Mouse (Mus musculus) neutrophil, adult 5-6 weeks (primary cell): Measurements from ENCODE around the gene Olfr875. TPM values are rescaled to one million over a fixed set of nuclear protein-coding genes. Genes with fewer than 3 reads are reported as not detected.
"Not testable (repeated sequence)": the region's sequence is repeated elsewhere in the genome, so short reads cannot be mapped to it uniquely, and the experiment has no call there.

Experiments
- ATAC-seq: fragments of 151-379, 151-347 bp; 2 replicates; pipeline ENCODE4 v1.8.0; 2017; ENCODE audit warnings: mild to moderate bottlenecking, moderate TSS enrichment; ENCODE audit not compliant: insufficient number of reproducible peaks, poor library complexity, low FRiP score, severe bottlenecking; ENCODE audit errors: extremely low read depth
- total RNA-seq: library from RNA; stranded (forward); fragments of 200-1000 nt; gene quantifications from 2 replicates; pipeline ENCODE4 v1.2.3, GENCODE M21; 2017

Gene Olfr875
- not detected in 2 replicates for total RNA-seq

DNA sequence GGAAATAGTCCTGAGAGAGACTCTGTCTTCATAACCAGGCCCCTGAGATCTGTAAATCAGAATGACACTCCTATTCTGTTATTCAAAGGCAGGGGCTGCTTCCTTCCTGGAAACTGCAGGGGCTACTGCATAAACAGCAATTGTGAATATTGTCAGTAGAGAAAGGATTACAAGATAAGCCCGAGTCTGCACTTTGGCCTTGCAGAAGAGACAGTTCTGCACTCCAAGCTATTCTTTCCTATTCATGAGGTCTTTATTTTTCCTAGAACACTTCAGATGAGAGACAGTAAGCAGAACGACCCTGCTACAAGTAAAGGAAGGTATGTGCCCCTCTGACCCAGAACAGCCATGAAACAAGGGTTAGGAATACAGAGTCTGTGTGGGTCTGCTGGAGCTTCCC is at the start of gene Olfr875:
Gene Olfr875, plus strand, starts transcription at position 99 of the 400 bp plus-strand sequence.
- ATAC-seq = no peak

DNA sequence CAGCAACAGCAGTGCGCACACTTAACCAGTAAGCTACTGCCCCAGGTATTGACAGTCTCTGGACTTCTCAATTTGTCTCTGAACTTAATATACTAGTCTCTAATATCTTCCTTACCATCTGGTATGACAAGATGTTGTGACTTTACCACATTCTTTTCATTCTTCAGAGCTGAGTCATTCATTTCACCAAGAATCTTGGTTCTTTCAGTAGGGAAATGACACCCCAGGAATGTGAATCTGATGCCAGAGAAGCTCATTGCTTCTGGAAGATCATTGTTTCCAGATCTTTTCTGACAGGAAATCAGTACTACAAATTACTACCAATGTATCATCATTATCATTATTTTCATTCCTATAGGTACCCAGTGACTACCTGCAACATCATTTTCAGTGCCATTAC is 37.3 kb upstream of the Olfr875 start:
- ATAC-seq = no peak

DNA sequence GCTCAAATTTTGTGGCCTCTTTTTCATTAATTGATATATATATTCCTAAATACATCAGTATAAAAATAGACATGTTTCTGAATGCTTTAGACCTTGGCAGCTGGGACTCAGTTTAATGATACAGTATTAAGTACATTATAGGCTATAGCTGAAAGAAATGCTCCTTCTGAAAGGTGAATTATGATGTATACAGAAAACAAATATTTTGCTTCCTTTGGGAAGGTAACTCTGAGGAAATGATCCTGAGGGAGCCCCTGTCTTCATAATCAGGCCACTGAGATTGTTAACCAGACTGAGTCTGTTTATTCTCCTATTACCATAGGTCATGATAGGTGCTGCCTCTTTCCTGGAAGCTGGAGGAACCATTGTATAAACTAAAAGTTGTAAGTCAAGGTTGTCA is 26.9 kb upstream of the Olfr875 start, which contains the start of gene Olfr874:
Gene Olfr874, plus strand, starts transcription at position 301 of the 400 bp plus-strand sequence.
- no peak for ATAC-seq

GRCm38 (mm10) chr9:37750319-37751075 is 21.2 kb upstream of the Olfr875 start:
- no peak for ATAC-seq

GRCm38 (mm10) chr9:37751467-37751866 is 20.2 kb upstream of the Olfr875 start:
- ATAC-seq = no peak

DNA sequence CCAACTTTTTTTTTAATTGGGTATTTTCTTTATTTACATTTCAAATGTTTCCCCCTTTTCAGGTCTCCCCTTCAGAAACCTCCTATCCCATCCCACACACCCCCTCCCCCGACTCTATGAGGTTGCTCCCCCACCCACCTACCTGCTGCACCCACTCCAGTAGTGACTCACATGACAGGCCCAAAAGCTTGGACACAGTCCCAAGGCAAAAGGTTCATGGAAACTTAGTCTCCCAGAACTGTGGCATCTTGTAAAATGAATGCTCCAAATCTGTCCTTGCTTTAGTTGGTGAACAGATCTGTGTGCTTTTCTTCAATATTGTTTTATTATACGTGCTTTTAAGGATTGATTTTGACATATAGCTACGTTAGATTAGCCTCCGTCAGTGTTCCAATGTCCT is 19.7 kb upstream of the Olfr875 start:
- no peak for ATAC-seq

DNA sequence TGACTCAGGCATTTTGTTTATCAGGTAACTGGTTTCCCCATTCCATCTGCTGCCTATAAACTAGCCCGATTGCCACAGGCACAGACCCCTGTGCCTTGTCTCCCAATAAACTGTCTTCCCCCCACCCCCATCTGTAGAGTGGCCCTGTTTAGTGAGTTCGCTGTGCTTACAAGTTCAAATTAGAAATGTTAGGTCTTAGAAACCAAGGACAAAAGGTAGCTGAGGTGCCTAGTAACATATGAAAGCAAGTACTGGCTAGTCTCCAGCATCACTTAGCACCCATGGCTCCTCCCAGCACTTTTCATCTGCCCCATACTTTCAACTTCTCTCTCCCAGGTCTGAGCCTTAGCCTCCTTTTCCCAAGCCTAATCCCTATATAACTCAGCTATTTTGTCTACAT is 9.9 kb upstream of the Olfr875 start:
- ATAC-seq = no peak

GRCm38 (mm10) chr9:37762541-37762940 is 9.1 kb upstream of the Olfr875 start:
- ATAC-seq = no peak

- no peak for ATAC-seq
Observed at GRCm38 (mm10) chr9:37770661-37771060, 996 bp upstream of the Olfr875 start.

- no peak for ATAC-seq
Observed at GRCm38 (mm10) chr9:37782766-37783260, 11.2 kb downstream of the Olfr875 start.

GRCm38 (mm10) chr9:37783394-37784387 is 12.0 kb downstream of the Olfr875 start:
- ATAC-seq = not testable (repeated sequence)

GRCm38 (mm10) chr9:37786411-37786810 is 14.8 kb downstream of the Olfr875 start:
- no peak for ATAC-seq

DNA sequence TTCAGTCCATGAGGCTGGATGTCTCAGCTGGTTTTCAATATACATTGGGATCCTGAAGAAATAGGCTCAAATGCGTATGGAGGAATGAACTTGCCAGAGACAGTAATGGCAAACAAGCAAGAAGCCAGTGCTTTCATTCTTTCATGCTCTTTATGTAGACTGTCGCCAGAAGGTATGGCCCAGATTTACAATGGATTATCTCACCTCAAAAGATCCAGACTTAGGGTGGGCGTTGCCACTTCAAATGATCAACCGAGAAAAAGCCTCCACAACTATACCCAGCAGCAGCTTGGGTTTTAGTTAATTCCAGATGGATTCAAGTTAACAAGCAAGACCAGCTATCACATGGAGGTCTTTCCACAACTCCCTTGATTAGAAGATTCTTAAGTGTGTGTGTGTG is 30.4 kb downstream of the Olfr875 start:
- ATAC-seq = no peak

DNA sequence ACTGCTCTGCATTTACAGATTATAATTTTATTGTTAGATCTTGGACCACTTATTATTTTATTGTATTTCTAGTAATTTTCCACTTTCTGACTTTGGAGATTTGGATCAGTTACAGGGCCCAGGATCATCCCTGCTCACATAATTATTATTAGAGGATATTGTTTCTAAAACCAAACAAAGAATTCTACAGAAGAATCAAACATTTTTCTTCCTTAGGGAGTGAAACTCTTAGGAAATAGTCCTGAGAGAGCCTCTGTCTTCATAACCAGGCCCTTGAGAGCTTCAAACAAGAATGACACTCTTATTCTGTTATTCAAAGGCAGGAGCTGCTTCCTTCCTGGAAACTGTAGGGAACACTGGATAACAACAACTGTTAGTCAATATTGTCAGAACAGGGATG is 31.1 kb downstream of the Olfr875 start, which contains the start of gene Olfr876:
Gene Olfr876, plus strand, starts transcription at position 301 of the 400 bp plus-strand sequence.
- ATAC-seq = no peak

DNA sequence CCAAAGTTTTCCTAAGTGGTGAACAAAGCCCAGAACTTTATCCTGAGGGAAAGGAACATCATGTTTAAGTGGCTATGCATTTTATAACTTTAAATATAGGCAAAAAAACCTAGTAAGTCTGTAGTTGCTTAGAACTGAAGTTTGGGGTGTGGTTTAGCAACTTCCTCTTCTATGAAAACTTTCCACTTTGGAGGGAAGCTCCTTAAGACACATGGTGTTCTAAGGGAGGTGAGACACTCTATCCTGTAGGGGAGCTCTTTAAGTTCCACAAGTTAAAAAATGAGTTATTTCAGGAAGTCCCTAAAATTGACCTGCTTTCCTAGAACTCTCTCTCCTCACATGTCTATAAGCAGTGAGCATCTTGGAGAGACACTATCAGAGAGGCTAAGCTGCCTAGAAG is 35.6 kb downstream of the Olfr875 start:
- no peak for ATAC-seq

- no peak for ATAC-seq
Observed at GRCm38 (mm10) chr9:37808456-37808855, 36.8 kb downstream of the Olfr875 start.

GRCm38 (mm10) chr9:37808976-37809375 is 37.3 kb downstream of the Olfr875 start:
- no peak for ATAC-seq

- no peak for ATAC-seq
Observed at GRCm38 (mm10) chr9:37814696-37815095, 43.0 kb downstream of the Olfr875 start.
